Mouse (Mus musculus) myocyte (in vitro differentiated cells): ENCODE results near the gene Arl6.

ENCODE experiments used
- CEBPB ChIP-seq: IDR thresholded peaks from 2 replicates; pipeline ENCODE4 v1.6.1; 2011; ENCODE audit warnings: mild to moderate bottlenecking, moderate library complexity; ENCODE audit not compliant: poor library complexity, insufficient read depth, severe bottlenecking
- MAX ChIP-seq: IDR thresholded peaks from one replicate; pipeline ENCODE4 v1.6.1; 2011; ENCODE audit warnings: low read depth, mild to moderate bottlenecking, control low read depth
- MYOD1 ChIP-seq, 3 experiments: IDR thresholded peaks; one replicate each; pipeline ENCODE4 v1.6.1; 2011; ENCODE audit warnings: control low read depth in 2 of 3, low read depth in 2 of 3, mild to moderate bottlenecking in 2 of 3, moderate library complexity in 1 of 3; ENCODE audit not compliant: insufficient read length in 2 of 3, control insufficient read depth in 1 of 3
- POLR2A ChIP-seq: IDR thresholded peaks from one replicate; pipeline ENCODE4 v1.6.1; 2011; ENCODE audit warnings: low read depth, mild to moderate bottlenecking, control low read depth, moderate library complexity; ENCODE audit not compliant: insufficient read length
- TCF12 ChIP-seq: IDR thresholded peaks from one replicate; pipeline ENCODE4 v1.6.1; 2011; ENCODE audit warnings: mild to moderate bottlenecking, control low read depth; ENCODE audit not compliant: poor library complexity, insufficient read depth, severe bottlenecking
- USF1 ChIP-seq: IDR thresholded peaks from one replicate; pipeline ENCODE4 v1.6.1; 2011; ENCODE audit warnings: low read depth, mild to moderate bottlenecking, control low read depth, moderate library complexity

DNA sequence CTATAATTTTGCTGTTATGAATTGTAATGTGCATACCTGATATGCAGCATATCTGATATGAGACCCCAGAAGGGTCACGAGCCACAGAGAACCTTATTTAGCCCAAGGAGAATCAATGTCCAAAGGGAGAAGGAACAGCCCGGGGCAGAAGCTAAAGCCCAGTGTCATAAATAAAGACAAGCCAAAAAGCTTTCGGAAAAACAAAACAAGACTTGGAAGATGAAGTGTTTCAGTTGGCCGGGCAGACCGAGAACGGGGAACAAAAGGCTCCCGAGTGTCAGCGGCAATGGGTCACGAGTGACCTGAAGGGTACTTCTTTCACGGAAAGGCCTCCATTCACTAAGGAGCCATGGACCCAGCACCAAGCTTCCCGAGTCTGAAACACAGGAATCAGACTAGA is 65.2 kb downstream of the Arl6 start:
- TF ChIP-seq USF1 (no peak), POLR2A (no peak), MAX (no peak), MYOD1 (IDR thresholded peaks at IDR 0.05; ENCODE audit: control insufficient read depth in 1 of 3, insufficient read length in 2 of 3, low read depth in 2 of 3) (no peak), CEBPB (no peak), TCF12 (no peak)
